Mouse (Mus musculus) liver (tissue): Measurements from ENCODE around the gene Nccrp1.
A peak's percentile ranks its signal among the peaks of the same experiment; 100 is the strongest.
"Not testable (repeated sequence)": the region's sequence is repeated elsewhere in the genome, so short reads cannot be mapped to it uniquely, and the experiment has no call there.

Experiments used
- DNase-seq: peaks from one replicate; pipeline ENCODE4 v3.0.0-alpha.2; 2020; ENCODE audit warnings: mixed read lengths

Gene Nccrp1

GRCm38 (mm10) chr7:28568253-28568652, 21.2 kb upstream of the Nccrp1 start:
- peak; percentile 69 for DNase-seq

GRCm38 (mm10) chr7:28567539-28567938, 20.5 kb upstream of the Nccrp1 start:
- DNase-seq = no peak

GRCm38 (mm10) chr7:28565407-28565806, 18.4 kb upstream of the Nccrp1 start:
- no peak for DNase-seq

GRCm38 (mm10) chr7:28562951-28563350, 15.9 kb upstream of the Nccrp1 start:
- DNase-seq = no peak

- no peak for DNase-seq
These were observed 15.3 kb upstream of the Nccrp1 start for GRCm38 (mm10) chr7:28562371-28562770.

GRCm38 (mm10) chr7:28561967-28562366, 14.9 kb upstream of the Nccrp1 start:
- no peak for DNase-seq

- no peak for DNase-seq
These were observed 13.8 kb upstream of the Nccrp1 start for GRCm38 (mm10) chr7:28560856-28561255.

- no peak for DNase-seq
These were observed 11.4 kb upstream of the Nccrp1 start for GRCm38 (mm10) chr7:28558486-28558885.

GRCm38 (mm10) chr7:28557708-28558107, 10.7 kb upstream of the Nccrp1 start:
- peak; percentile 30 for DNase-seq

- no peak for DNase-seq
These were observed 10.0 kb upstream of the Nccrp1 start for GRCm38 (mm10) chr7:28557069-28557468.

GRCm38 (mm10) chr7:28555939-28556535, 9.0 kb upstream of the Nccrp1 start:
- DNase-seq = no peak

GRCm38 (mm10) chr7:28553076-28553475, 6.0 kb upstream of the Nccrp1 start:
- DNase-seq = no peak

- no peak for DNase-seq
These were observed 574 bp upstream of the Nccrp1 start for GRCm38 (mm10) chr7:28547628-28548027.

- no peak for DNase-seq
These were observed 405 bp downstream of the Nccrp1 start for GRCm38 (mm10) chr7:28546649-28547048.

GRCm38 (mm10) chr7:28545891-28546210, 1.2 kb downstream of the Nccrp1 start:
- no peak for DNase-seq

GRCm38 (mm10) chr7:28545048-28545890, 1.8 kb downstream of the Nccrp1 start:
- DNase-seq = no peak

- DNase-seq = no peak
These were observed 2.9 kb downstream of the Nccrp1 start for GRCm38 (mm10) chr7:28544051-28544601.

- no peak for DNase-seq
These were observed 6.5 kb downstream of the Nccrp1 start, which contains the start of gene Sycn for GRCm38 (mm10) chr7:28540526-28540925. Sycn (plus strand) TSS chr7:28540885.

- DNase-seq = not testable (repeated sequence)
These were observed 8.2 kb downstream of the Nccrp1 start for GRCm38 (mm10) chr7:28538886-28539285.

- DNase-seq = no peak
These were observed 15.0 kb downstream of the Nccrp1 start for GRCm38 (mm10) chr7:28532005-28532404.

- DNase-seq = peak; percentile 80
These were observed 18.9 kb downstream of the Nccrp1 start for GRCm38 (mm10) chr7:28527922-28528719.

GRCm38 (mm10) chr7:28522536-28522935, 24.5 kb downstream of the Nccrp1 start, which contains the start of gene Ifnl3:
Ifnl3 (plus strand) TSS chr7:28522836.
- not testable (repeated sequence) for DNase-seq

GRCm38 (mm10) chr7:28511441-28511840, 35.6 kb downstream of the Nccrp1 start:
- no peak for DNase-seq
